Mouse (Mus musculus): ENCODE results near the gene Cyb5d1.

The Cyb5d1 gene

DNA sequence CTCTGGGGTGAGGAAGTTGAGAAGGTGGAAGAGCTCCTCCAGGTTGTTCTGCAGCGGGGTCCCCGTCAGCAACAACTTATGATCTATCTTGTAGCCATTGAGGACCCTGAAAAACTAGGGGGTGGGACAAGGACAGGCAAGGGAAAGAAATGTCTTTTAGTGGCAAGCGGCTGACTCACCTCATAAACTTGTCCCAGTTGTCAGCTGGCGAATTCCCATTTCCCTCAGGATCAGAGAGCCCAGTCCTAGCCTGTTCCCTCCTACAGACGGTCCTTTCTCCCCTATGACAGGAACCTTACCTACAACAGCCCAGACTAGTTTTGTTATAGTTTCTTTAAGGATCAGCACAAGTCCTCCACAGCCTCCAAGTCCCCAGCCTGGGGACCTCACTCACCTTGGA, 38.9 kb downstream of the Cyb5d1 start:
- no peak for DNase-seq

DNA sequence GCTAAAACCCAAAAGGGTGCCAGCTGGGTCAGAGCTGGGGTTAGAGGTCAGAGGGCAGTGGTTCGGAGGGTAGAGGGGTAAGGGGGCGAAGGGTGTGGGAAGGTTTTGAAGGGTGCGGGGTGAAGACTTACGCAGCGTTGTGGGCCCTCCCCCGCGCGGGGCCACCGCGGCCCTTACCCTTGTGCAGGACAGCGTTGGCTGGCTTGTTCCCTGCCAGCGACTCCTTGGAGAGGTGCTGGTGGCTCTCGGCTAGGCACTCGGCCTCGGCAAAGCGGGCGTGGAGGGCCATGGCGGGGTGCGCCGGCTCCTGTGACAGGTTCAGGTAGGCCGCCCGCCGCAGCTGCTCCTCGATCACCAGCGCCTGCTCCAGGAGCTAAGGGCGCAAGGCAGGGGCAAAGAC, 49.0 kb downstream of the Cyb5d1 start:
- no peak for DNase-seq

All from cerebellum, adult 8-10 months (tissue).